Mouse (Mus musculus): ENCODE results near the gene Cldn6.

DNA sequence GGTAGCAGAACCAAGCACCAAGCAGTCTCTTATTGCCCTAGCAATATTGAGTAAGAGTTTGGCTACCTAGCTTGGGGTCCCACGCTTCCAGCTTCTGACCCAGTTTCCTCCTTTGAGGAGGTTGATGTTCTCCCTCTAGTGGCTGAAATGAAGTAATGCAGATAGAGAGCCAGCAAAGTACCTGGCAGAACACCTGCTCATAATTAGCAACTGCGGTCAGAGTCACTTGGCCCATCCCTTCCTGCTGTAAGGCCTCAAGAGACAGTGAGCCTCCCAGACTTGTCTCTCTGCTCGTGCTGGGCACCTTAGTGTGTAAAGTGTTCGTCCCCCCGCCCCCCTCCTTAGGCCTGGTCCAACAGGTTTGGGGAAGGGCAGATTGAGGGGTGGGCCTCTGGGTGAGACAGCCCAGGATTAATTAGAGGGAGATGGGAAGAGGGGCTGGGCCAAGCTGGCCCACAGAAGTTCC lies 14.5 kb upstream of the Cldn6 start:
- TF ChIP-seq CTCF (IDR thresholded peaks at IDR 0.05 in 2 of 3, conservative IDR thresholded peaks at IDR 0.05 in 1 of 3; ENCODE audit: control insufficient read depth in 1 of 3, insufficient read depth in 1 of 3, low read depth in 2 of 3, low read length in 3 of 3, poor library complexity in 1 of 3, severe bottlenecking in 1 of 3) (peak; percentile 55 to 90 (median 76)), MAZ (IDR thresholded peaks at IDR 0.05; ENCODE audit: low read depth, low read length) (no peak), ZMIZ1 (IDR thresholded peaks at IDR 0.05; ENCODE audit: low read depth, low read length) (no peak; the same call in 1 of the 2 replicates), MEF2A (IDR thresholded peaks at IDR 0.05; ENCODE audit: extremely low read depth, insufficient replicate concordance, low read depth, low read length, poor library complexity, severe bottlenecking) (no peak), BHLHE40 (IDR thresholded peaks at IDR 0.05; ENCODE audit: borderline replicate concordance, low read depth, low read length) (no peak), HCFC1 (IDR thresholded peaks at IDR 0.05; ENCODE audit: low read depth, low read length) (no peak)
